Mouse (Mus musculus) kidney, adult 2 months (tissue): ENCODE measurements around the gene Gatad2a. TPM values are rescaled to one million over a fixed set of nuclear protein-coding genes. Genes with fewer than 3 reads are reported as not detected.

Experiments used
- DNase-seq: peaks from one replicate; pipeline ENCODE4 v3.0.0; 2021
- H3K27ac ChIP-seq: fragments of 200-500 bp; 2 replicates; pipeline ENCODE4 v1.5.1; 2012; ENCODE audit warnings: low read depth, low read length, control low read depth, inconsistent platforms; ENCODE audit not compliant: insufficient read depth
- H3K27me3 ChIP-seq: fragments of 200-500 bp; replicated peaks from 2 replicates; pipeline ENCODE4 v1.6.1; 2012; ENCODE audit warnings: mild to moderate bottlenecking, moderate library complexity, low read length, inconsistent platforms; ENCODE audit not compliant: control insufficient read depth, insufficient read depth
- H3K36me3 ChIP-seq: fragments of 200-500 bp; 2 replicates; pipeline ENCODE4 v1.6.1; 2012; ENCODE audit warnings: mild to moderate bottlenecking, moderate library complexity, low read length, inconsistent platforms; ENCODE audit not compliant: control insufficient read depth, insufficient read depth
- H3K4me1 ChIP-seq: fragments of 200-500 bp; 2 replicates; pipeline ENCODE4 v1.6.1; 2011; ENCODE audit warnings: low read length; ENCODE audit not compliant: control insufficient read depth, insufficient read depth
- H3K4me3 ChIP-seq: fragments of 200-500 bp; 2 replicates; pipeline ENCODE4 v1.5.1; 2011; ENCODE audit warnings: mild to moderate bottlenecking, low read depth, low read length, control low read depth; ENCODE audit not compliant: insufficient read depth
- CTCF ChIP-seq: fragments of 200-500 bp; conservative IDR thresholded peaks from 2 replicates; pipeline ENCODE4 v1.5.1; 2011; ENCODE audit warnings: low read depth, mild to moderate bottlenecking, control low read depth, low read length, moderate library complexity, mixed read lengths; ENCODE audit not compliant: insufficient read depth, insufficient read length
- POLR2A ChIP-seq: fragments of 200-500 bp; IDR thresholded peaks from one replicate; pipeline ENCODE4 v1.6.1; 2011; ENCODE audit warnings: low read depth, low read length, control low read depth
- WGBS: fragments of 180-500 bp; shearing (Covaris S2); methylation state at CpG from one replicate; pipeline ENCODE4 v1.1.7; 2018; 5-methylcytosine and 5-hydroxymethylcytosine counted together
- polyA plus RNA-seq: library from polyadenylated mRNA; depleted of rRNA; stranded (reverse); fragments of >200 nt; gene quantifications from 2 replicates; pipeline ENCODE4 v1.2.3, GENCODE M21; 2012

Gene Gatad2a
- polyA plus RNA-seq, 1 experiment: 60.9 TPM

- 48% methylated on average over 10 of the region's 10 CpGs for WGBS
- no peaks in the 10 kb centered on the region for H3K4me1 ChIP-seq
- TF ChIP-seq CTCF: no peak
- DNase-seq: no peak
- no peak overlapping the region for H3K4me3 ChIP-seq
- H3K36me3 ChIP-seq: no peaks in the 10 kb centered on the region
- no peak overlapping the region for H3K27ac ChIP-seq
- H3K27me3 ChIP-seq: no peaks in the 10 kb centered on the region
Measured at GRCm38 (mm10) chr8:69876097-69876496, 120.1 kb downstream of the Gatad2a start.

- Histone ChIP-seq H3K4me1 (no peaks in the 10 kb centered on the region), H3K27ac (no peak overlapping the region), H3K36me3 (no peaks in the 10 kb centered on the region), H3K4me3 (no peak overlapping the region), H3K27me3 (no peaks in the 10 kb centered on the region)
- no peak for DNase-seq
- WGBS: 61% methylated on average over 13 of the region's 13 CpGs
- TF ChIP-seq POLR2A (no peak), CTCF (no peak)
Measured at GRCm38 (mm10) chr8:69874654-69875053, 121.5 kb downstream of the Gatad2a start.

GRCm38 (mm10) chr8:69874155-69874554 lies 122.0 kb downstream of the Gatad2a start:
- Histone ChIP-seq H3K27ac (no peak overlapping the region), H3K36me3 (no peaks in the 10 kb centered on the region), H3K4me1 (no peaks in the 10 kb centered on the region), H3K4me3 (no peak overlapping the region), H3K27me3 (no peaks in the 10 kb centered on the region)
- WGBS: 11% methylated on average over 9 of the region's 9 CpGs
- TF ChIP-seq POLR2A (no peak), CTCF (peak; percentile 75)
- DNase-seq: peak; percentile 58

- WGBS: 81% methylated on average over 6 of the region's 6 CpGs
- Histone ChIP-seq H3K36me3 (no peaks in the 10 kb centered on the region), H3K4me1 (peaks cover 7% of the 10 kb centered on the region; the same call in 1 of the 2 replicates), H3K27ac (no peak overlapping the region), H3K27me3 (no peaks in the 10 kb centered on the region), H3K4me3 (no peak overlapping the region)
- no peak for DNase-seq
- no peak for TF ChIP-seq POLR2A
- TF ChIP-seq CTCF: no peak
Measured at GRCm38 (mm10) chr8:69870907-69871306, 125.3 kb downstream of the Gatad2a start.

- 88% methylated on average over 11 of the region's 11 CpGs for WGBS
- H3K36me3 ChIP-seq: no peaks in the 10 kb centered on the region
- no peak for DNase-seq
- no peak overlapping the region for H3K4me3 ChIP-seq
- H3K27ac ChIP-seq: no peak overlapping the region
- TF ChIP-seq CTCF (no peak), POLR2A (no peak)
- H3K4me1 ChIP-seq: peaks cover 7% of the 10 kb centered on the region; the same call in 1 of the 2 replicates
- no peaks in the 10 kb centered on the region for H3K27me3 ChIP-seq
Measured at GRCm38 (mm10) chr8:69870003-69870765, 126.0 kb downstream of the Gatad2a start.

GRCm38 (mm10) chr8:69867696-69868326 lies 128.4 kb downstream of the Gatad2a start:
- WGBS: 59% methylated on average over 5 of the region's 5 CpGs
- Histone ChIP-seq H3K36me3 (no peaks in the 10 kb centered on the region), H3K27ac (no peak overlapping the region), H3K4me3 (no peak overlapping the region), H3K4me1 (peaks cover 7% of the 10 kb centered on the region; the same call in 1 of the 2 replicates), H3K27me3 (no peaks in the 10 kb centered on the region)
- no peak for TF ChIP-seq POLR2A
- no peak for TF ChIP-seq CTCF
- DNase-seq: peak; percentile 72

- no peaks in the 10 kb centered on the region for H3K27me3 ChIP-seq
- H3K27ac ChIP-seq: no peak overlapping the region
- peaks cover 7% of the 10 kb centered on the region; the same call in 1 of the 2 replicates for H3K4me1 ChIP-seq
- 59% methylated on average over 5 of the region's 5 CpGs for WGBS
- no peak overlapping the region for H3K4me3 ChIP-seq
- no peak for TF ChIP-seq CTCF
- no peak for TF ChIP-seq POLR2A
- H3K36me3 ChIP-seq: no peaks in the 10 kb centered on the region
- DNase-seq: no peak
Measured at GRCm38 (mm10) chr8:69864180-69864579, 132.0 kb downstream of the Gatad2a start.
